Mouse (Mus musculus) liver, adult 2 months (tissue): ENCODE measurements at regions not wholly inside any gene's neighbourhood (a gene's known extent, or its start where the extent isn't known, plus 50 kb on each side); places are given as distances from the start of the nearest gene placed in this dataset.

Experiments used
- DNase-seq: peaks from one replicate; pipeline ENCODE4 v3.0.0-alpha.2; 2011; ENCODE audit warnings: low read depth, low spot score; ENCODE audit errors: extremely low read depth
- H3K27ac ChIP-seq: fragments of 200-500 bp; replicated peaks from 2 replicates; pipeline ENCODE4 v1.5.1; 2012; ENCODE audit warnings: low read depth, mild to moderate bottlenecking, control low read depth, inconsistent platforms, low read length; ENCODE audit not compliant: insufficient read depth
- H3K27me3 ChIP-seq: fragments of 200-500 bp; 2 replicates; pipeline ENCODE4 v1.6.1; 2012; ENCODE audit warnings: mild to moderate bottlenecking, moderate library complexity, low read length, inconsistent platforms; ENCODE audit not compliant: control insufficient read depth, insufficient read depth
- H3K36me3 ChIP-seq: fragments of 200-500 bp; 2 replicates; pipeline ENCODE4 v1.6.1; 2012; ENCODE audit warnings: low read length, inconsistent platforms; ENCODE audit not compliant: control insufficient read depth, insufficient read depth
- H3K4me1 ChIP-seq: fragments of 200-500 bp; 2 replicates; pipeline ENCODE4 v1.6.1; 2011; ENCODE audit warnings: low read length; ENCODE audit not compliant: control insufficient read depth, insufficient read depth
- H3K4me3 ChIP-seq: fragments of 200-500 bp; 2 replicates; pipeline ENCODE4 v1.5.1; 2011; ENCODE audit warnings: low read depth, mild to moderate bottlenecking, control low read depth, low read length, moderate library complexity; ENCODE audit not compliant: insufficient read depth
- H3K79me2 ChIP-seq: fragments of 200-500 bp; 2 replicates; pipeline ENCODE4 v1.6.1; 2012; ENCODE audit warnings: inconsistent platforms, mild to moderate bottlenecking, low read length, moderate library complexity; ENCODE audit not compliant: control insufficient read depth, insufficient read depth
- H3K9ac ChIP-seq: fragments of 200-500 bp; 2 replicates; pipeline ENCODE4 v1.6.1; 2012; ENCODE audit warnings: low read depth, mild to moderate bottlenecking, control low read depth, inconsistent platforms, low read length
- CTCF ChIP-seq: fragments of 200-500 bp; IDR thresholded peaks from 2 replicates; pipeline ENCODE4 v1.5.1; 2011; ENCODE audit warnings: low read depth, low read length, control low read depth
- POLR2A ChIP-seq: fragments of 200-500 bp; IDR thresholded peaks from 2 replicates; pipeline ENCODE4 v1.6.1; 2011; ENCODE audit warnings: low read length, control low read depth; ENCODE audit not compliant: insufficient read depth; ENCODE audit errors: extremely low read depth
- WGBS: fragments of 180-500 bp; shearing (Covaris S2); methylation state at CpG from one replicate; pipeline ENCODE4 v1.1.7; 2018; 5-methylcytosine and 5-hydroxymethylcytosine counted together

GRCm38 (mm10) chrX:47726285-47726684 lies 166.5 kb downstream of the Smarca1 start:
- Histone ChIP-seq H3K79me2 (no peaks in the 10 kb centered on the region), H3K36me3 (no peaks in the 10 kb centered on the region), H3K27ac (no peak overlapping the region), H3K27me3 (no peaks in the 10 kb centered on the region), H3K4me3 (no peak overlapping the region), H3K9ac (no peak overlapping the region), H3K4me1 (no peaks in the 10 kb centered on the region)
- TF ChIP-seq CTCF (no peak), POLR2A (no peak)
- no peak for DNase-seq
- 41% methylated on average over 2 of the region's 2 CpGs for WGBS

GRCm38 (mm10) chrX:47703080-47703479 lies 189.7 kb downstream of the Smarca1 start:
- H3K4me3 ChIP-seq, result no peak overlapping the region
- no peak overlapping the region for H3K27ac ChIP-seq
- H3K4me1 ChIP-seq, result no peaks in the 10 kb centered on the region
- H3K79me2 ChIP-seq, result no peaks in the 10 kb centered on the region
- H3K36me3 ChIP-seq, result no peaks in the 10 kb centered on the region
- DNase-seq, result peak; percentile 5
- H3K9ac ChIP-seq, result no peak overlapping the region
- TF ChIP-seq POLR2A (no peak), CTCF (no peak)
- H3K27me3 ChIP-seq, result no peaks in the 10 kb centered on the region

GRCm38 (mm10) chrX:47668778-47669177 lies 224.0 kb downstream of the Smarca1 start:
- Histone ChIP-seq H3K4me3 (no peak overlapping the region), H3K4me1 (no peaks in the 10 kb centered on the region)
- TF ChIP-seq CTCF (no peak), POLR2A (no peak)

GRCm38 (mm10) chrX:47646523-47646922 lies 246.3 kb downstream of the Smarca1 start:
- whole genome bisulfite sequencing, result 62% methylated on average over 2 of the region's 2 CpGs
- H3K27me3 ChIP-seq, result no peaks in the 10 kb centered on the region
- no peak overlapping the region for H3K27ac ChIP-seq
- no peak overlapping the region for H3K9ac ChIP-seq
- H3K4me3 ChIP-seq, result no peak overlapping the region
- no peaks in the 10 kb centered on the region for H3K79me2 ChIP-seq
- H3K4me1 ChIP-seq, result no peaks in the 10 kb centered on the region
- no peak for TF ChIP-seq POLR2A
- no peak for TF ChIP-seq CTCF
- no peaks in the 10 kb centered on the region for H3K36me3 ChIP-seq
- DNase-seq, result no peak

More at GRCm38 (mm10) chrX:47668778-47669177, 224.0 kb downstream of the Smarca1 start:
- Histone ChIP-seq H3K36me3 (no peaks in the 10 kb centered on the region), H3K79me2 (no peaks in the 10 kb centered on the region), H3K9ac (no peak overlapping the region), H3K27me3 (no peaks in the 10 kb centered on the region), H3K27ac (no peak overlapping the region)
- no peak for DNase-seq

GRCm38 (mm10) chrX:47641191-47641590 lies 251.6 kb downstream of the Smarca1 start:
- no peak overlapping the region for H3K4me3 ChIP-seq
- H3K79me2 ChIP-seq, result no peaks in the 10 kb centered on the region
- H3K9ac ChIP-seq, result no peak overlapping the region
- no peaks in the 10 kb centered on the region for H3K4me1 ChIP-seq
- 80% methylated on average over 2 of the region's 2 CpGs for WGBS
- H3K27ac ChIP-seq, result no peak overlapping the region
- H3K36me3 ChIP-seq, result no peaks in the 10 kb centered on the region
- H3K27me3 ChIP-seq, result no peaks in the 10 kb centered on the region
- no peak for DNase-seq
- no peak for TF ChIP-seq POLR2A
- TF ChIP-seq CTCF, result no peak

GRCm38 (mm10) chrX:47638831-47639316 lies 253.9 kb downstream of the Smarca1 start:
- no peak for DNase-seq
- Histone ChIP-seq H3K4me1 (no peaks in the 10 kb centered on the region), H3K79me2 (no peaks in the 10 kb centered on the region), H3K27ac (no peak overlapping the region), H3K27me3 (no peaks in the 10 kb centered on the region), H3K9ac (no peak overlapping the region), H3K36me3 (no peaks in the 10 kb centered on the region), H3K4me3 (no peak overlapping the region)
- WGBS, result 91% methylated on average over 1 of the region's 1 CpGs
- TF ChIP-seq CTCF (no peak), POLR2A (no peak)
